Mouse (Mus musculus): ENCODE results near the gene Taar7f. TPM values are rescaled to one million over a fixed set of nuclear protein-coding genes. Genes with fewer than 3 reads are reported as not detected.

Gene Taar7f
- not detected for polyA plus RNA-seq (2017; shearing (Covaris generic))

DNA sequence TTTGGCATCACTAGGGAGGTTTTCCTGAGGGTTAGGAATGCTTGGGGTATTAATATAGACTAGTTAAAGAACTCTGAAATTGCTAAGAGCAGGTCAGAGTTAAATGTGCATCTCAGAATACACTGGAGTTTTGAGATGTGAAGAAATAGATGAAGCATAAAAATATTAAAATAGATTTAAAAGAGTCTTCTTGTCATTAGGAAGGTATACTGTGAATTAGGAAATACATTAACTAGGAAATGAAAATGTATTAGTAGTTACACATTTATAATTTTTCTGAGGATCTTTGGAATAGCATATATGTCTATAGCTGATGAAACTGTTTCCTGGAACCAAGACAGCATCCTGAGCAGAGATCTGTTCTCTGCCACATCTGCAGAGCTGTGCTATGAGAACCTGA lies at the start of gene Taar7f:
Gene Taar7f (plus strand): TSS at position 301 of the 400 bp plus-strand sequence.

DNA sequence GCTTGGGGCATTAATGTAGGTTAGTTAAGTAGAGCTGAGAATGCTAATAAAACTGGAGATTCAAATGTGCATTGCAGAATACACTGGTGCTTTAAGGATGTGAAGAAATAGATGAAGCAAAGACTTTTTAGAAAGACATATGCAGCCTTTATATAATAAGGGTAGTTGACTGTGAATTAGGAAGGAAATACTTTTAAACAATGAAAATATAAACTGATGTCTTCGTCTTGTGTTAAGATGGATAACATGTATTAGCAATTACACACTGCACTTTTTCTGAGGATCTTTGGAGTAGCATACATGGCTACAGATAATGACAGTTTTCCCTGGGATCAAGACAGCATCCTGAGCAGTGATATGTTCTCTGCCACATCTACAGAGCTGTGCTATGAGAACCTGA lies 49.7 kb upstream of the Taar7f start, which contains the start of gene Taar7b:
Gene Taar7b (plus strand): TSS at position 301 of the 400 bp plus-strand sequence.

DNA sequence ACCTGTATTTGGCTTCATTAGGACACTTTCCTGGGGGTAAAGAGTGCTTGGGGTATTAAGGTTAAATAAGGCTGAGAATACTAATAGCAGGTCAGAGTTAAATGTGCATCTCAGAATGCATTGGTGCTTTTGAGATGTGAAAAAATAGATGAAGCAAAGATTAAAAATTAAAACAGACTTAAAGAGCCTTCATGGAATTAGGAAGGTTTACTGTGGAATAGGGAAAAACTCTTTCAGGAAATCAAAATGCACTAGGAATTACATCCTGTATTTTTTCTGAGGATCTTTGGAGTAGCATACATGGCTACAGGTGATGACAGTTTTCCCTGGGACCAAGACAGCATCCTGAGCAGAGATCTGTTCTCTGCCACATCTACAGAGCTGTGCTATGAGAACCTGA lies 22.4 kb upstream of the Taar7f start, which contains the start of gene Taar7d:
Gene Taar7d (plus strand): TSS at position 301 of the 400 bp plus-strand sequence.

DNA sequence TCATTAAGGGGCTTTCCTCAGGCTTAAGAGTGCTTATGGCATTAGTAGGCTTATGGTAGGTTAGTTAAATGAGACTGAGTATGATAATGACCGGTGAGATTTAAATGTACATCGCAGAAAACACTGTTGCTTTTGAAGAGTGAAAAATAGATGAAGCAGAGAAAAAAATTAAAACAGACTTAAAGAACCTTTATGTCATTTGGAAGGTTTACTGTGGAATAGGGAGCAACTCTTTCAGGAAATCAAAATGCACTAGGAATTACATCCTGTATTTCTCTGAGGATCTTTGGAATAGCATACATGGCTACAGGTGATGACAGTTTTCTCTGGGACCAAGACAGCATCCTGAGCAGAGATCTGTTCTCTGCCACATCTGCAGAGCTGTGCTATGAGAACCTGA lies 12.0 kb upstream of the Taar7f start, which contains the start of gene Taar7e:
Gene Taar7e (plus strand): TSS at position 301 of the 400 bp plus-strand sequence.

DNA sequence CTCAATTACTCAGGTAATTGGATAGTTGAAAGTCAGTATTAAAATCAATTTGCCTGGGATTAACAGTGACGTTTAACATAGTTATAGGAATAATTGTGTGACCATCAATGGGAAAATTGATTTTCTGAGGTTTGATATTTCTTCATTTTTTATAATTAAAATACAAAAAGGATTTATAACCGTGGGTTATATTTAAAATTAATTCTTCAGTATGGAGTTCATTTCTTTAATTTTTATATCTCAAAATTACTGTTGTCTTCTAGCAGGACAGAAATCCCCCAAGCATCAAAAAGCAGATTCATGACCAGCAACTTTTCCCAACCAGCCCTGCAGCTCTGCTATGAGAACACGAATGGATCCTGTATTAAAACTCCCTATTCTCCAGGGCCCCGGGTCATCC lies 26.9 kb downstream of the Taar7f start, which contains the start of gene Taar8a:
Gene Taar8a (plus strand): TSS at position 301 of the 400 bp plus-strand sequence.

DNA sequence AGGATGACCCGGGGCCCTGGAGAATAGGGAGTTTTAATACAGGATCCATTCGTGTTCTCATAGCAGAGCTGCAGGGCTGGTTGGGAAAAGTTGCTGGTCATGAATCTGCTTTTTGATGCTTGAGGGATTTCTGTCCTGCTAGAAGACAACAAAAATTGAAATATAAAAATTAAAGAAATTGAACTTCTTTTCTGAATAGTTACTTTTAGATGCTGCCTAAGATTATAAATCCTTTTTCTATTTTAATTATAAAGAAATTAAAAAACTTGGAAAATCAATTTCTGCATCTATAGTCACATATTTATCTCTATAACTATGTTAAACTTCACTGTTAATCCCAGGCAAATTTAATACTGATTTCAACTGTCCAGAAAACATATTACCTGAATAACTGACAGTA lies 42.9 kb downstream of the Taar7f start, which contains the start of gene Taar8b:
Gene Taar8b (minus strand): TSS at position 101 of the 400 bp plus-strand sequence.

Other genes starting within 250 kb of the Taar7f start
- gene Vnn3, start 198.0 kb upstream of the Taar7f start, polyA plus RNA-seq (2017; shearing (Covaris generic)): not detected
- not detected for gene Vnn1, start 154.8 kb upstream of the Taar7f start, polyA plus RNA-seq (2017; shearing (Covaris generic))
- gene Taar1, start 129.2 kb upstream of the Taar7f start, polyA plus RNA-seq (2017; shearing (Covaris generic)): not detected
- not detected for gene Taar2, start 110.9 kb upstream of the Taar7f start, polyA plus RNA-seq (2017; shearing (Covaris generic))
- not detected for gene Taar3, start 100.0 kb upstream of the Taar7f start, polyA plus RNA-seq (2017; shearing (Covaris generic))
- not detected for gene Taar4, start 89.0 kb upstream of the Taar7f start, polyA plus RNA-seq (2017; shearing (Covaris generic))
- gene Taar5, start 78.8 kb upstream of the Taar7f start, polyA plus RNA-seq (2017; shearing (Covaris generic)): not detected
- not detected for gene Taar6, start 63.9 kb upstream of the Taar7f start, polyA plus RNA-seq (2017; shearing (Covaris generic))
- not detected for gene Taar7a, start 56.0 kb upstream of the Taar7f start, polyA plus RNA-seq (2017; shearing (Covaris generic))
- gene Taar7b, start 49.6 kb upstream of the Taar7f start, polyA plus RNA-seq (2017; shearing (Covaris generic)): not detected
- gene Taar7d, start 22.3 kb upstream of the Taar7f start, polyA plus RNA-seq (2017; shearing (Covaris generic)): 0.44 TPM
- not detected for gene Taar7e, start 11.9 kb upstream of the Taar7f start, polyA plus RNA-seq (2017; shearing (Covaris generic))
- not detected for gene Taar8a, start 27.0 kb downstream of the Taar7f start, polyA plus RNA-seq (2017; shearing (Covaris generic))
- not detected for gene Taar8b, start 42.8 kb downstream of the Taar7f start, polyA plus RNA-seq (2017; shearing (Covaris generic))
- not detected for gene Taar8c, start 52.4 kb downstream of the Taar7f start, polyA plus RNA-seq (2017; shearing (Covaris generic))
- gene Taar9, start 60.0 kb downstream of the Taar7f start, polyA plus RNA-seq (2017; shearing (Covaris generic)): not detected
- gene Stx7, start 99.8 kb downstream of the Taar7f start, polyA plus RNA-seq (2017; shearing (Covaris generic)): 20.8 TPM
- not detected for gene Moxd1, start 174.0 kb downstream of the Taar7f start, polyA plus RNA-seq (2017; shearing (Covaris generic))